Mouse (Mus musculus) midbrain, embryonic 16.5 days (tissue): ENCODE data around the gene Nmnat2. TPM values are rescaled to one million over a fixed set of nuclear protein-coding genes. Genes with fewer than 3 reads are reported as not detected.
A peak's percentile ranks its signal among the peaks of the same experiment; 100 is the strongest.

Experiments used
- ATAC-seq: fragments of 200-750 bp; cut with Nextera tagmentation; 2 replicates; pipeline ENCODE4 v1.8.0; 2017; ENCODE audit warnings: moderate TSS enrichment
- H3K27ac ChIP-seq: fragments of 300-500 bp; sonication (generic); 2 replicates; pipeline ENCODE4 v1.5.1; 2014; ENCODE audit warnings: mild to moderate bottlenecking, low read length, mixed read lengths
- H3K27me3 ChIP-seq: fragments of 300-500 bp; sonication (generic); 2 replicates; pipeline ENCODE4 v1.6.1; 2014; ENCODE audit warnings: low read depth, low read length, mixed read lengths; ENCODE audit not compliant: control insufficient read depth, insufficient read depth
- H3K36me3 ChIP-seq: fragments of 300-500 bp; sonication (generic); 2 replicates; pipeline ENCODE4 v1.6.1; 2014; ENCODE audit warnings: mild to moderate bottlenecking, low read length, moderate library complexity, mixed read lengths; ENCODE audit not compliant: control insufficient read depth, insufficient read depth
- H3K4me1 ChIP-seq: fragments of 300-500 bp; sonication (generic); 2 replicates; pipeline ENCODE4 v1.6.1; 2014; ENCODE audit warnings: mild to moderate bottlenecking, low read length, mixed read lengths; ENCODE audit not compliant: control insufficient read depth, insufficient read depth
- H3K4me2 ChIP-seq: fragments of 300-500 bp; sonication (generic); 2 replicates; pipeline ENCODE4 v1.6.1; 2014; ENCODE audit warnings: mild to moderate bottlenecking, low read length, mixed read lengths
- H3K4me3 ChIP-seq: fragments of 300-500 bp; sonication (generic); 2 replicates; pipeline ENCODE4 v1.5.1; 2014; ENCODE audit warnings: low read depth, mild to moderate bottlenecking, low read length, moderate library complexity, mixed read lengths
- H3K9ac ChIP-seq: fragments of 300-500 bp; sonication (generic); 2 replicates; pipeline ENCODE4 v1.6.1; 2014; ENCODE audit warnings: low read depth, low read length, mixed read lengths
- H3K9me3 ChIP-seq: fragments of 300-500 bp; sonication (generic); replicated peaks from 2 replicates; pipeline ENCODE4 v1.6.1; 2014; ENCODE audit warnings: mild to moderate bottlenecking, low read length, mixed read lengths; ENCODE audit not compliant: control insufficient read depth, poor library complexity, severe bottlenecking
- WGBS: fragments of 180-500 bp; shearing (Covaris S2); extraction: QIAGEN DNeasy Blood & Tissue Kit; methylation state at CpG from one replicate; pipeline ENCODE4 v1.1.7; 2014; 5-methylcytosine and 5-hydroxymethylcytosine counted together
- polyA plus RNA-seq: library from polyadenylated mRNA; unstranded; fragments of >200 nt; fragmentation: Nextera tagmentation; extraction: Ambion mirVana; gene quantifications from 2 replicates; pipeline ENCODE4 v1.2.1, GENCODE M21; 2015

Gene Nmnat2
- polyA plus RNA-seq, 1 experiment from 2014 or later, result 92.9 TPM

GRCm38 (mm10) chr1:153138486-153138885, 183.7 kb downstream of the Nmnat2 start:
- H3K4me1 ChIP-seq, result no peaks in the 10 kb centered on the region
- H3K27ac ChIP-seq, result no peak overlapping the region
- no peak overlapping the region for H3K4me3 ChIP-seq
- H3K9ac ChIP-seq, result no peak overlapping the region
- WGBS, result 69% methylated on average over 5 of the region's 5 CpGs
- H3K36me3 ChIP-seq, result no peaks in the 10 kb centered on the region
- no peak overlapping the region for H3K4me2 ChIP-seq
- no peak for ATAC-seq
- no peaks in the 10 kb centered on the region for H3K27me3 ChIP-seq
- no peaks in the 10 kb centered on the region for H3K9me3 ChIP-seq

- Histone ChIP-seq H3K4me3 (no peak overlapping the region), H3K27ac (no peak overlapping the region), H3K9ac (no peak overlapping the region), H3K4me2 (no peak overlapping the region), H3K4me1 (no peaks in the 10 kb centered on the region), H3K36me3 (no peaks in the 10 kb centered on the region), H3K27me3 (no peaks in the 10 kb centered on the region), H3K9me3 (no peaks in the 10 kb centered on the region)
- 90% methylated on average over 7 of the region's 7 CpGs for WGBS
- no peak for ATAC-seq
Observed at GRCm38 (mm10) chr1:153139635-153140034, 184.8 kb downstream of the Nmnat2 start.

GRCm38 (mm10) chr1:153140265-153140664, 185.5 kb downstream of the Nmnat2 start:
- no peak overlapping the region for H3K9ac ChIP-seq
- H3K4me2 ChIP-seq, result no peak overlapping the region
- no peak overlapping the region for H3K4me3 ChIP-seq
- no peaks in the 10 kb centered on the region for H3K27me3 ChIP-seq
- 79% methylated on average over 11 of the region's 11 CpGs for WGBS
- H3K4me1 ChIP-seq, result no peaks in the 10 kb centered on the region
- ATAC-seq, result no peak
- no peaks in the 10 kb centered on the region for H3K36me3 ChIP-seq
- no peak overlapping the region for H3K27ac ChIP-seq
- no peaks in the 10 kb centered on the region for H3K9me3 ChIP-seq

GRCm38 (mm10) chr1:153140747-153141228, 186.0 kb downstream of the Nmnat2 start:
- Histone ChIP-seq H3K4me3 (no peak overlapping the region), H3K27ac (no peak overlapping the region), H3K27me3 (no peaks in the 10 kb centered on the region), H3K4me2 (no peak overlapping the region), H3K9me3 (no peaks in the 10 kb centered on the region), H3K4me1 (no peaks in the 10 kb centered on the region), H3K36me3 (no peaks in the 10 kb centered on the region), H3K9ac (no peak overlapping the region)
- WGBS, result 36% methylated on average over 8 of the region's 8 CpGs
- ATAC-seq, result no peak

GRCm38 (mm10) chr1:153144021-153144420, 189.2 kb downstream of the Nmnat2 start:
- WGBS, result 85% methylated on average over 11 of the region's 11 CpGs
- no peak overlapping the region for H3K4me2 ChIP-seq
- no peaks in the 10 kb centered on the region for H3K36me3 ChIP-seq
- H3K9me3 ChIP-seq, result no peaks in the 10 kb centered on the region
- H3K4me3 ChIP-seq, result no peak overlapping the region
- 0 out of 2 replicates have a peak, but pooled peaks cover 2% of the 10 kb centered on the region for H3K4me1 ChIP-seq
- no peak overlapping the region for H3K9ac ChIP-seq
- H3K27ac ChIP-seq, result no peak overlapping the region
- no peak for ATAC-seq
- H3K27me3 ChIP-seq, result no peaks in the 10 kb centered on the region

- Histone ChIP-seq H3K4me3 (no peak overlapping the region), H3K27ac (no peak overlapping the region), H3K4me2 (no peak overlapping the region), H3K36me3 (no peaks in the 10 kb centered on the region), H3K27me3 (no peaks in the 10 kb centered on the region), H3K9me3 (no peaks in the 10 kb centered on the region), H3K9ac (no peak overlapping the region), H3K4me1 (0 out of 2 replicates have a peak, but pooled peaks cover 2% of the 10 kb centered on the region)
- WGBS, result 91% methylated on average over 5 of the region's 5 CpGs
- ATAC-seq, result no peak
Observed at GRCm38 (mm10) chr1:153145791-153146190, 191.0 kb downstream of the Nmnat2 start.

- H3K4me2 ChIP-seq, result no peak overlapping the region
- no peak for ATAC-seq
Observed at GRCm38 (mm10) chr1:153152594-153152993, 197.8 kb downstream of the Nmnat2 start.

GRCm38 (mm10) chr1:153153619-153154137, 198.9 kb downstream of the Nmnat2 start:
- Histone ChIP-seq H3K9me3 (no peaks in the 10 kb centered on the region), H3K4me1 (no peaks in the 10 kb centered on the region), H3K27me3 (no peaks in the 10 kb centered on the region), H3K9ac (no peak overlapping the region), H3K36me3 (no peaks in the 10 kb centered on the region), H3K27ac (no peak overlapping the region), H3K4me2 (no peak overlapping the region), H3K4me3 (no peak overlapping the region)
- 0 out of 2 replicates have a peak, but pooled peaks have one; percentile 28 for ATAC-seq
- WGBS, result 69% methylated on average over 10 of the region's 10 CpGs

More at GRCm38 (mm10) chr1:153152594-153152993, 197.8 kb downstream of the Nmnat2 start:
- H3K27ac ChIP-seq, result no peak overlapping the region
- H3K4me1 ChIP-seq, result no peaks in the 10 kb centered on the region
- no peak overlapping the region for H3K9ac ChIP-seq
- H3K27me3 ChIP-seq, result no peaks in the 10 kb centered on the region
- WGBS, result 80% methylated on average over 7 of the region's 7 CpGs
- H3K9me3 ChIP-seq, result no peaks in the 10 kb centered on the region
- H3K36me3 ChIP-seq, result no peaks in the 10 kb centered on the region
- no peak overlapping the region for H3K4me3 ChIP-seq

- ATAC-seq, result no peak
- 88% methylated on average over 8 of the region's 8 CpGs for WGBS
- H3K27ac ChIP-seq, result no peak overlapping the region
- H3K4me2 ChIP-seq, result no peak overlapping the region
- no peaks in the 10 kb centered on the region for H3K9me3 ChIP-seq
- no peaks in the 10 kb centered on the region for H3K36me3 ChIP-seq
- no peaks in the 10 kb centered on the region for H3K4me1 ChIP-seq
- H3K27me3 ChIP-seq, result no peaks in the 10 kb centered on the region
- H3K4me3 ChIP-seq, result no peak overlapping the region
- no peak overlapping the region for H3K9ac ChIP-seq
Observed at GRCm38 (mm10) chr1:153155364-153155763, 200.6 kb downstream of the Nmnat2 start.
